Comparison of ENCODE assay signal across 13 mouse cellular contexts in genomic region chr5:104096078-104096938, GRCm38 (mm10). TPM values are rescaled to one million over a fixed set of nuclear protein-coding genes. Genes with fewer than 3 reads are reported as not detected.
DNase-seq lines count a peak whose midpoint lies in the region; ATAC-seq and TF ChIP-seq lines count a peak whose summit lies in the region.
"Had no signal": no experiment of that assay in that cellular context is flagged by ENCODE, and none has a peak within 500 bp of the region (broad histone marks: within the 10 kb centered on the region; RNA-seq: fewer than 3 reads in every experiment).

No protein-coding gene starts in this region.

- no peak for TF ChIP-seq POLR2A in small intestine, adult 2 months (IDR thresholded peaks at IDR 0.05; ENCODE audit: low read depth, low read length)

- H3K36me3 ChIP-seq in heart, embryonic 13.5 days: peaks cover 3% of the 10 kb centered on the region; the same call in 1 of the 2 replicates
- H3K36me3 ChIP-seq in small intestine, adult 2 months (ENCODE audit: control insufficient read depth, insufficient read depth, low read length): no peaks in the 10 kb centered on the region
- H3K36me3 ChIP-seq: G1E had no signal

- no peak for ATAC-seq in heart, embryonic 13.5 days (ENCODE audit: extremely low read depth, insufficient number of reproducible peaks, low FRiP score, low TSS enrichment)
- ATAC-seq: forebrain, embryonic 16.5 days; midbrain, embryonic 16.5 days had no signal

- no peak for TF ChIP-seq CTCF in layer of hippocampus, adult 2 months (conservative IDR thresholded peaks at IDR 0.05)
- no peak for TF ChIP-seq CTCF in small intestine, adult 2 months (IDR thresholded peaks at IDR 0.05; ENCODE audit: extremely low read depth, insufficient read length, insufficient replicate concordance, low read depth, low read length)

- no peak overlapping the region for H3K4me3 ChIP-seq in layer of hippocampus, adult 2 months
- no peak overlapping the region for H3K4me3 ChIP-seq in heart, embryonic 13.5 days
- no peak overlapping the region for H3K4me3 ChIP-seq in small intestine, adult 2 months (ENCODE audit: low read depth, low read length)

- DNase-seq in layer of hippocampus, adult 2 months (ENCODE audit: low spot score in 2 of 2): no peak
- no peak for DNase-seq in layer of hippocampus, adult 11-12 months (ENCODE audit: low spot score)
- peak; percentile 67 for DNase-seq in kidney, postnatal 14 days
- DNase-seq in testis, postnatal 14 days (ENCODE audit: low spot score): no peak
- no peak for DNase-seq in ovary, postnatal 14 days (ENCODE audit: low spot score)
- no peak for DNase-seq in left cerebral cortex, adult 8-10 months (ENCODE audit: low spot score in 2 of 2)

- WGBS in heart, embryonic 13.5 days: 55% methylated on average over 16 of the region's 16 CpGs
- WGBS in small intestine, adult 2 months: 48% methylated on average over 16 of the region's 16 CpGs

- H3K27me3 ChIP-seq in heart, embryonic 13.5 days (replicated peaks): no peaks in the 10 kb centered on the region
- H3K27me3 ChIP-seq in small intestine, adult 2 months (ENCODE audit: control insufficient read depth, insufficient read depth, low read length): no peaks in the 10 kb centered on the region

- no peaks in the 10 kb centered on the region for H3K9me3 ChIP-seq in heart, embryonic 13.5 days
- H3K9me3 ChIP-seq: G1E had no signal

- H3K4me2 ChIP-seq in heart, embryonic 13.5 days: peak overlapping the region; percentile 52

- peaks cover 19% of the 10 kb centered on the region for H3K4me1 ChIP-seq in heart, embryonic 13.5 days
- H3K4me1 ChIP-seq in small intestine, adult 2 months (ENCODE audit: control insufficient read depth, insufficient read depth, insufficient read length, low read length): 0 out of 2 replicates have a peak, but pooled peaks cover 3% of the 10 kb centered on the region

- H3K27ac ChIP-seq in layer of hippocampus, adult 2 months: peak overlapping the region; percentile 74
- peak overlapping the region; percentile 53; the same call in 1 of the 2 replicates for H3K27ac ChIP-seq in heart, embryonic 13.5 days (replicated peaks)
- peak overlapping the region; percentile 80; the same call in 1 of the 2 replicates for H3K27ac ChIP-seq in small intestine, adult 2 months (ENCODE audit: insufficient read depth, low read depth, low read length)

- no peak overlapping the region for H3K9ac ChIP-seq in heart, embryonic 13.5 days

RNA-seq across cellular contexts. Expression of gene Sparcl1, which starts 17.2 kb away (rescaled TPM):
- total RNA-seq in layer of hippocampus, adult 2 months (2021): 1,000 to 10,000 TPM; 1,426 to 1,439 TPM
- polyA plus RNA-seq in heart, embryonic 13.5 days (2015; fragmentation: Nextera tagmentation; extraction: Ambion mirVana): 45.7 and 47.3 TPM in 2 replicates
- 24.3 and 28.8 TPM in 2 replicates for polyA plus RNA-seq in small intestine, adult 2 months (2012; rRNA removed)
- 1,000 to 10,000 TPM; 1,561 to 1,708 (median 1,583) TPM for total RNA-seq in left cerebral cortex, adult 8-10 months (2022)
- total RNA-seq: G1E had no signal
- polyA plus RNA-seq: G1E had no signal

RNA-seq across cellular contexts. Expression of gene Gm17660, which starts 18.9 kb away (rescaled TPM):
- total RNA-seq in layer of hippocampus, adult 2 months (2021): not detected
- not detected in 2 replicates for polyA plus RNA-seq in heart, embryonic 13.5 days (2015; fragmentation: Nextera tagmentation; extraction: Ambion mirVana)
- not detected in 2 replicates for polyA plus RNA-seq in small intestine, adult 2 months (2012; rRNA removed)
- total RNA-seq in left cerebral cortex, adult 8-10 months (2022): not detected
- total RNA-seq: G1E had no signal
- polyA plus RNA-seq: brain, embryonic 14.5 days; forebrain, embryonic 16.5 days; G1E; midbrain, embryonic 16.5 days; spleen, adult 2 months had no signal

RNA-seq across cellular contexts. Expression of gene Nudt9, which starts 50.2 kb away (rescaled TPM):
- 10 to 100 TPM; 66.4 to 71.5 TPM for total RNA-seq in layer of hippocampus, adult 2 months (2021)
- 53.7 and 55.6 TPM in 2 replicates for polyA plus RNA-seq in heart, embryonic 13.5 days (2015; fragmentation: Nextera tagmentation; extraction: Ambion mirVana)
- polyA plus RNA-seq in small intestine, adult 2 months (2012; rRNA removed): 24.6 and 58.0 TPM in 2 replicates
- total RNA-seq in left cerebral cortex, adult 8-10 months (2022): 10 to 100 TPM; 62.8 to 69.5 (median 65.8) TPM
